Mouse (Mus musculus) ovary, adult 2 months (tissue): ENCODE measurements around the gene Fam19a2. TPM values are rescaled to one million over a fixed set of nuclear protein-coding genes. Genes with fewer than 3 reads are reported as not detected.

Experiments used
- polyA plus RNA-seq: library from polyadenylated mRNA; depleted of rRNA; stranded (reverse); fragments of >200 nt; gene quantifications from 2 replicates; pipeline ENCODE4 v1.2.3, GENCODE M21; 2012; rRNA removed

Fam19a2 gene
- 0.10 and 0.28 TPM in 2 replicates for polyA plus RNA-seq

DNA sequence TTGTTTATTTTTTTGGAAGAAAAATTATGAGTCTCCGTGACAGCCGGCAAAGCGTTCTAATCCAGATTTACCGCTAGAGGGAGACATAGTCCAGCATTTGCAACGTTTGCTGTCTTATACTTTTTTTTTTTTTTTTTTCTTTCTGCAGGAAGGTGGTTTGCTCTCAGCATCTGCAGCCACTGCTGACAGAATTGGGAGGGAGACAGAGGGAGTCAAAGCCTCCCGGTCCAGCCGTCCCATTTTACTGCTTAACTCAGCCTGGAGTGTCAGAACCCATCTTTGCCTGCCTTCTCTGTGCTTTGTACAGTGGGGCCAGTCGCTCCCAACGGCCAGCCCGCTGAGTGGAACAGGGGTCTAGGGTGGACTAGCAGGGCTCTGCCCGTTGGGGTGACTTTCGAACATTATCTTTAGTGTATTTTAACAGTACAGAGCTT, at the start of gene Fam19a2:
Gene Fam19a2 (plus strand): TSS at position 121 of the 434 bp plus-strand sequence.

Other genes with a start within 250 kb of the Fam19a2 start
- gene Mon2, start 187.5 kb upstream of the Fam19a2 start, polyA plus RNA-seq, result 50.0 and 52.6 TPM in 2 replicates
- 2.0 and 2.8 TPM in 2 replicates for gene Usp15, start 67.0 kb upstream of the Fam19a2 start, polyA plus RNA-seq